In the genomic region with DNA sequence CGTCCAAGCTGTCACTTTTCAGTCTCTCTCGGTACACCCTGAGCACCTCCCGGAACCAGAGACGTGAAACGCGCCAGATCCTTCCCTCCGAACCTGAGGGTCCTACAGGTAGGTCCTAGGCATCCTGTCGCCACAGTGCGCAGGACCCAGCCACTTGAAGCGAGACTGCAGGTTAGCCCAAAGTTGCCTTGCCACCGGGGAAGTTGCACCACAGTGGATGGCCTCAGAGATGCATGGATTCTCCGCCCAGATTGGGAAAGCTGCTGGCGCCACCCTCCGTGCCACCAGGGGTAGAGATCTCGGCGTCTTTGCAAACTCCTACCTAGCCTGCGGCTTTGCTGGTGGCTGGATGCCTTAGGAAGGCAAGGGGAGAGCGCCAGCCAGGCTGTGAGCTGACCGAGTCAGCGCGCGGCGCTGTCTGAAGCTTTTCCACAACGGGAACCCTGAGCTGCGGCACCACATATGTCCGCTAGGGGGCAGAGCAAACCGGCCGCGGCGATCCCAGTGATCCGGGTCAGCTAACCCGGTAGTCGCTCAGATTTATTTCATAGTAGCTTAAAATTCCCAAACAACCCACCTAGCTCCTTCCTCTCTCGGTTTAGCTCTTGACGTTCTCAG, we compare ENCODE assay signal across 8 mouse cellular contexts. TPM values are rescaled to one million over a fixed set of nuclear protein-coding genes. Genes with fewer than 3 reads are reported as not detected.
DNase-seq lines count a peak whose midpoint lies in the region; ATAC-seq and TF ChIP-seq lines count a peak whose summit lies in the region.

No protein-coding gene starts in this region.

- peaks cover 13% of the 10 kb centered on the region for H3K4me1 ChIP-seq in hindbrain, embryonic 16.5 days (ENCODE audit: control insufficient read depth, insufficient read depth, low read depth, low read length)

- peak overlapping the region; percentile 66 for H3K4me2 ChIP-seq in hindbrain, embryonic 16.5 days (ENCODE audit: low read length)

- no peaks in the 10 kb centered on the region for H3K9me3 ChIP-seq in hindbrain, embryonic 16.5 days (ENCODE audit: control insufficient read depth, low read length)

- peak; percentile 75 for ATAC-seq in hindbrain, embryonic 16.5 days

- peak overlapping the region; percentile 69 for H3K4me3 ChIP-seq in gastrocnemius, adult 2 months
- H3K4me3 ChIP-seq in hindbrain, embryonic 16.5 days (ENCODE audit: low read length), result peak overlapping the region; percentile 44

- DNase-seq in T-cell, adult 2 months (ENCODE audit: low spot score), result peak; percentile 29
- DNase-seq in cerebellum, postnatal 4 days (ENCODE audit: low spot score in 2 of 2), result peak; percentile 84 to 95
- DNase-seq in gastrocnemius, adult 2 months, result peak; percentile 89
- DNase-seq in layer of hippocampus, postnatal 36 days, result peak; percentile 80 to 83
- DNase-seq in lung, postnatal 25 days (ENCODE audit: low spot score), result peak; percentile 71
- DNase-seq in retina, postnatal 1 day, result peak; percentile 84
- peak; percentile 81 for DNase-seq in urinary bladder, adult 2 months (ENCODE audit: low spot score)

- peak; percentile 99 for TF ChIP-seq CTCF in gastrocnemius, adult 2 months (IDR thresholded peaks at IDR 0.05)

- intact Hi-C loops in gastrocnemius, adult 2 months (cut with DNase I), result loop anchor here (5.0 to 10.0 kb wide), 2 partner anchors 204 to 512 kb away; a partner anchor contains a TSS

- H3K9ac ChIP-seq in hindbrain, embryonic 16.5 days (ENCODE audit: low read depth, low read length), result peak overlapping the region; percentile 47

- no peaks in the 10 kb centered on the region for H3K36me3 ChIP-seq in hindbrain, embryonic 16.5 days (ENCODE audit: control insufficient read depth, insufficient read depth, low read length)

- H3K27me3 ChIP-seq in hindbrain, embryonic 16.5 days (replicated peaks; ENCODE audit: control insufficient read depth, insufficient read depth, low read length), result peaks cover 30% of the 10 kb centered on the region

- no peak overlapping the region for H3K27ac ChIP-seq in gastrocnemius, adult 2 months
- H3K27ac ChIP-seq in hindbrain, embryonic 16.5 days (ENCODE audit: low read depth, low read length), result no peak overlapping the region

- WGBS in hindbrain, embryonic 16.5 days, result 1% methylated on average over 35 of the region's 35 CpGs

RNA-seq across cellular contexts. Expression of a gene that starts 1.0 kb away (rescaled TPM):
- total RNA-seq in gastrocnemius, adult 2 months (2021), result under 1 TPM; 0.05 to 0.25 TPM
- 2.4 and 2.9 TPM in 2 replicates for polyA plus RNA-seq in hindbrain, embryonic 16.5 days (2015; fragmentation: Nextera tagmentation; extraction: Ambion mirVana)
- total RNA-seq in layer of hippocampus, postnatal 36 days (2021), result 1 to 10 TPM; 7.2 to 8.7 TPM
- 0.75 and 0.81 TPM in 2 replicates for polyA plus RNA-seq in urinary bladder, adult 2 months (2012; rRNA removed)

RNA-seq across cellular contexts. Expression of a gene that starts 31.4 kb away (rescaled TPM):
- total RNA-seq in gastrocnemius, adult 2 months (2021), result 10 to 100 TPM; 65.6 to 68.2 TPM
- polyA plus RNA-seq in hindbrain, embryonic 16.5 days (2015; fragmentation: Nextera tagmentation; extraction: Ambion mirVana), result 2.3 TPM in 1 of 2 replicates, not detected in the other
- total RNA-seq in layer of hippocampus, postnatal 36 days (2021), result under 1 TPM; 0.56 to 0.90 TPM
- polyA plus RNA-seq in urinary bladder, adult 2 months (2012; rRNA removed), result 23.7 and 23.8 TPM in 2 replicates

Comparison
In these comparisons a context has a peak if more than half of its experiments do, and no peak if none do; other contexts are left out.
1. DNase-seq: peak in every context shown above with its lines; median percentile 90 in cerebellum, postnatal 4 days; 89 in gastrocnemius, adult 2 months; 84 in retina, postnatal 1 day; 82 in layer of hippocampus, postnatal 36 days; 81 in urinary bladder, adult 2 months; 71 in lung, postnatal 25 days; 29 in T-cell, adult 2 months.
2. RNA of a gene that starts 1.0 kb away (total RNA-seq): 7.2 to 8.7 TPM in layer of hippocampus, postnatal 36 days; 0.05 to 0.25 TPM in gastrocnemius, adult 2 months; every median in the first group is over 4 times any median in the second.
3. RNA of a gene that starts 31.4 kb away (total RNA-seq): 65.6 to 68.2 TPM in gastrocnemius, adult 2 months; 0.56 to 0.90 TPM in layer of hippocampus, postnatal 36 days; every median in the first group is over 10 times any median in the second.